Mouse (Mus musculus) bone marrow, adult 2 months (tissue): ENCODE measurements around the gene Cd276.

Experiments used
- CTCF ChIP-seq: fragments of 200-500 bp; IDR thresholded peaks from 2 replicates; pipeline ENCODE4 v1.5.1; 2011; ENCODE audit warnings: low read length, control low read depth; ENCODE audit not compliant: control insufficient read depth, insufficient read depth
- POLR2A ChIP-seq: fragments of 200-500 bp; IDR thresholded peaks from 2 replicates; pipeline ENCODE4 v1.6.1; 2011; ENCODE audit warnings: low read depth, mild to moderate bottlenecking, control low read depth, low read length, borderline replicate concordance; ENCODE audit not compliant: control insufficient read depth

DNA sequence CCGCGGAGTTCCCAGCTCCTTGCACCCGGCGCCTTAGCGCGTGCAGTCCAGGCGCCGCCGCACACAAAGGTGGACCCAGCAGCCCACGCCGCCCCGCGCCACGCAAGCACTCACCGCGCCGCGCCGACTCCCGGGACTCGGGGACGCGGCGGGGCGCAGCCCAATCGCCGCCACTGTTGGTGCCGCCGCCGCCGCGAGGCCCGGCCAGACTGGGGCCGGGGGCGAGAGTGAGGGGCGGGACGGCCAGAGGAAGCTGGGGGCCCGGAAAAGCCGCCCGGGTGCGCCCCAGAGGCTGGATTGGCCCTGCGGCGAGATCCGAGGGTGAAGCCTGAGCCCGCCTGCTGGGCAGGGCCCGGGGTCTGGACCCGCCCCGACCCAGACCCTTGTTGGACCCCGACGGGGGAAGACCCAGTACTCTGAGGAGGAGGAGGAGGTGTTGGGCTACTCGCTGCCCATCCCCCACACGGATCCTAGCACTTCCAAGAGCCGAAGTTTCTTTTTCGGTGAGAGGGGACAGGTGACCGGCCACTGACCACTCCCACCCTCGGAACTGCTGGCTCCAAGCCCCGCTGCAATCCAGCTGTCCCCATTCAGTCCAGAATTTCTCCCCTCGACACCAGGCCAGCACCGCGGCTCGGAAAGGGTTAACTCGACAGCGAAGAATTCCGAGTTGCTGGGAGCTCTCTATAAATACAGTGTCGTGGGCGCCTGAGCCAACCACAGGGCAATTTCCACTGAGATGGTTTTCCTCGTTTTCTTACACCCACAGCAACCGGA is at the start of gene Cd276:
- TF ChIP-seq POLR2A, result no peak
- no peak for TF ChIP-seq CTCF
